Comparison of ENCODE assay signal across 8 mouse cellular contexts in the genomic region with DNA sequence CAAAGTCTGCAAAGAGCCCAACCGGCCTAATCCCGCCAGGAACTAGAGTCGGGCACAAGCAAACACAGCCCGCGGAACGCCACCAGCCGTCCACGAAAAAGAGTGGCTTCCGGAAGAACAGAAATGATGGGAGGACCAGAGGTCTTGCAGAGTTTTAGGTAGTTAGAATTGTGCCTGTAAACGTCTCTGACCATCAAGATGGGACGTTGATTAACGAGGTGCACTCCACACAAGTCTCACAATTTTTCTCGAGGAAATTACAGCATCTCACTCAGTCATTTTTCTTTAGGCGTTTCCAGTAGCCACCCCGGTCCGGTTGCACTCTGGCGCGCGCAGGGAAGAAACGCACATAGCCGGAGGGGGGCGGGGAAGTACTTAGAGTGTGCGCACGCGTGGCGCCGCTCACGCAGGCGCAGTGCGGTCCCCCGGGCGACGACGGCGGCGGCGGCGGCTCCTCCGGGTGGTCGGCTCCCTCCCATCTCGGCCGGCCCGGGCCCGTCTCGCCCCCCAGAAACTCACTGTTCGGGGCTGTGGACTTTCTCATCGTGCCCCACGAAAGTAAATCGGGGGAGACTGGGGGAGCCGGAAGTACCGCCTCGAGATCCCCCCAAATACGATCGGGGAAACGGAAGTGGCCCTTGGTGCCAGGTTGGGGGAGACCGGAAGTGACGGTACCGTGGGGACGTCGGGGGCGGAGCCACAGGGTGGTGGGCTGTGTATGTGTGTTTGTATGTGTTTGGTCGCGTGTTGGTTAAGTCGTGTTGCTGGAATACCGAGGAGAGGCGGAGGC. TPM values are rescaled to one million over a fixed set of nuclear protein-coding genes. Genes with fewer than 3 reads are reported as not detected.
DNase-seq lines count a peak whose midpoint lies in the region; ATAC-seq and TF ChIP-seq lines count a peak whose summit lies in the region.

A gene (plus strand): TSS at position 378 of the 790 bp plus-strand sequence.

- peak within 1 kb of the TSS; percentile 72 for H3K4me3 ChIP-seq in forebrain, embryonic 15.5 days
- H3K4me3 ChIP-seq in lung, adult 2 months (replicated peaks; ENCODE audit: extremely low read depth, low read depth, low read length) = peak within 1 kb of the TSS; percentile 99

- TF ChIP-seq CTCF in lung, adult 2 months (IDR thresholded peaks at IDR 0.05; ENCODE audit: insufficient read depth, low read length) = no peak

- peak; percentile 94 for ATAC-seq in forebrain, embryonic 15.5 days (replicated peaks)
- peak; percentile 76 for ATAC-seq in neutrophil, adult 5-6 weeks (ENCODE audit: extremely low read depth, insufficient number of reproducible peaks, low FRiP score, poor library complexity, severe bottlenecking)

- intact Hi-C loops in heart, postnatal 25 days (cut with DNase I) = no loop called here

- WGBS in forebrain, embryonic 15.5 days = under 1% methylated on average over 65 of the region's 66 CpGs
- under 1% methylated on average over 66 of the region's 66 CpGs for WGBS in lung, adult 2 months

- H3K4me2 ChIP-seq in forebrain, embryonic 15.5 days (replicated peaks) = peak within 1 kb of the TSS; percentile 79

- peak within 1 kb of the TSS; percentile 95 for H3K27ac ChIP-seq in forebrain, embryonic 15.5 days (replicated peaks)

- H3K36me3 ChIP-seq in forebrain, embryonic 15.5 days = peaks cover 18% of the 10 kb centered on the region

- peak; percentile 96 for DNase-seq in ES-CJ7 (ENCODE audit: low read depth, low spot score)
- peak; percentile 96 for DNase-seq in cerebellum, adult 11 months
- peak; percentile 91 for DNase-seq in heart, postnatal 25 days (ENCODE audit: low spot score)
- peak; percentile 92 to 96 for DNase-seq in layer of hippocampus, adult 18-20 months (ENCODE audit: low spot score in 2 of 2)
- peak; percentile 97 for DNase-seq in lung, adult 2 months
- DNase-seq in thymus, adult 18-20 months = peak; percentile 84 to 90

- peak within 1 kb of the TSS; percentile 64 for H3K9ac ChIP-seq in forebrain, embryonic 15.5 days (replicated peaks)

- H3K27me3 ChIP-seq in forebrain, embryonic 15.5 days = no peaks in the 10 kb centered on the region

- peaks cover 32% of the 10 kb centered on the region for H3K4me1 ChIP-seq in forebrain, embryonic 15.5 days
- H3K4me1 ChIP-seq in lung, adult 2 months (ENCODE audit: control insufficient read depth, insufficient read depth, low read length) = peaks cover 7% of the 10 kb centered on the region

- TF ChIP-seq POLR2A in lung, adult 2 months (IDR thresholded peaks at IDR 0.05; ENCODE audit: borderline replicate concordance, extremely low read depth, low read depth, low read length) = peak; percentile 68; the same call in 1 of the 2 replicates

- H3K9me3 ChIP-seq in forebrain, embryonic 15.5 days = no peaks in the 10 kb centered on the region

RNA-seq across cellular contexts. Expression of the gene that starts here (rescaled TPM):
- 92.3 and 93.8 TPM in 2 replicates for polyA plus RNA-seq in forebrain, embryonic 15.5 days (2015; fragmentation: Nextera tagmentation; extraction: Ambion mirVana)
- total RNA-seq in heart, postnatal 25 days (2021) = 100 to 1,000 TPM; 222 to 232 TPM
- total RNA-seq in layer of hippocampus, adult 18-20 months (2021) = 100 to 1,000 TPM; 323 to 339 TPM
- polyA plus RNA-seq in lung, adult 2 months (2012; rRNA removed) = 227 and 234 TPM in 2 replicates
- total RNA-seq in neutrophil, adult 5-6 weeks (2017) = 159 and 160 TPM in 2 replicates

Comparison
In these comparisons a context has a peak if more than half of its experiments do, and no peak if none do; other contexts are left out.
1. Peak in every context shown above with its lines: DNase-seq, ATAC-seq, H3K4me3 ChIP-seq and H3K27ac ChIP-seq.